Mouse (Mus musculus) myocyte (in vitro differentiated cells): ENCODE measurements at regions not wholly inside any gene's neighbourhood (a gene's known extent, or its start where the extent isn't known, plus 50 kb on each side); places are given as distances from the start of the nearest gene placed in this dataset.

Source experiments
- MAX ChIP-seq: IDR thresholded peaks from one replicate; pipeline ENCODE4 v1.6.1; 2011; ENCODE audit warnings: low read depth, mild to moderate bottlenecking, control low read depth
- POLR2A ChIP-seq: IDR thresholded peaks from one replicate; pipeline ENCODE4 v1.6.1; 2011; ENCODE audit warnings: low read depth, mild to moderate bottlenecking, control low read depth, moderate library complexity; ENCODE audit not compliant: insufficient read length

GRCm38 (mm10) chr3:41182036-41182899 lies 99.4 kb upstream of the Pgrmc2 start:
- no peak for TF ChIP-seq MAX
- no peak for TF ChIP-seq POLR2A
